Mouse (Mus musculus): ENCODE data around the gene Ptgir. TPM values are rescaled to one million over a fixed set of nuclear protein-coding genes. Genes with fewer than 3 reads are reported as not detected.
A peak's percentile ranks its signal among the peaks of the same experiment; 100 is the strongest.

The Ptgir gene
- polyA plus RNA-seq, 1 experiment from 2014 or later, result 0.43 TPM

DNA sequence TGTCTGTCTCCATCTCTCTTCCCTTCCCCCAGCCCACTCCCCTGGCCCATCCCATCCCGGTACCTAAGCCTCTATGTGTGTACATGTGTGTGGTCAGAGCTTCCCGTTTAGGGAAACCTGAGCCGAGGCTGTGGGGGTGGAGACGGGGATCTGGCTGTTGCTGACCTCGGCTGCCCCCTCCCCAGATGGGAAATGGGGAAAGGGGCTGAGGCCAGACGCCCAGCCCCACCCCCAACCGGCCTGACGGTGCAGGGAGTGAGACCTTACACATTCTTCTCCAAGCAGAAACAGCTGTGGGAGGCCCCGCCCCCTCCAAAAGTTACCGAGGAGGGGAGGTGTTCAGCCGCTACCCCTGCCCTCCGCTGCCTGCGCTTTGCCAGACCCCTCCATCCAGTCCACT lies 29.7 kb upstream of the Ptgir start:
- Histone ChIP-seq H3K4me2 (peak overlapping the region; percentile 80), H3K27ac (no peak overlapping the region), H3K4me3 (peak overlapping the region; percentile 68), H3K27me3 (replicated peaks) (no peaks in the 10 kb centered on the region), H3K9me3 (no peaks in the 10 kb centered on the region), H3K9ac (peak overlapping the region; percentile 72), H3K36me3 (replicated peaks) (no peaks in the 10 kb centered on the region), H3K4me1 (peaks cover 31% of the 10 kb centered on the region)
- no peak for ATAC-seq (replicated peaks)
- 4% methylated on average over 13 of the region's 13 CpGs for WGBS

DNA sequence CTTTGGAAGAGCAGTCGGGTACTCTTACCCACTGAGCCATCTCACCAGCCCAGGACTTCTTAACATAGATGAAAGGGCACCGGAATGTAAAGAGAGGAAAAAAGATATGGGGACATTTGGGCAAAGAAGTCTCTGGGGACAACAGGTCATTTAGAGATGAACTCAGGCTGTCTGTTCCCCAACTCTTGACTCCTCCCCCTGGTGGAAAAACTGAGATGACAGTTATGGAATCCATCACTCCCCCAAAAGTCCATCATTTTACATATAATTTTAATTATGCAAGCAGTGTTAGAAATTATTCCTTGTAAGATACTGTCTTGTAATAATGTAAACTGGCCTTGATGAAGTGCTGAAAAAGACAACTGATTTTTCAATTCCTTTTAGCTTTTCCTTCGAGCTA lies 28.6 kb upstream of the Ptgir start:
- H3K4me3 ChIP-seq, result no peak overlapping the region
- H3K4me1 ChIP-seq, result peaks cover 31% of the 10 kb centered on the region
- no peaks in the 10 kb centered on the region for H3K27me3 ChIP-seq (replicated peaks)
- no peaks in the 10 kb centered on the region for H3K9me3 ChIP-seq
- H3K9ac ChIP-seq, result no peak overlapping the region
- no peak overlapping the region for H3K27ac ChIP-seq
- 86% methylated on average over 3 of the region's 3 CpGs for WGBS
- H3K4me2 ChIP-seq, result no peak overlapping the region
- H3K36me3 ChIP-seq (replicated peaks), result no peaks in the 10 kb centered on the region
- ATAC-seq (replicated peaks), result no peak

DNA sequence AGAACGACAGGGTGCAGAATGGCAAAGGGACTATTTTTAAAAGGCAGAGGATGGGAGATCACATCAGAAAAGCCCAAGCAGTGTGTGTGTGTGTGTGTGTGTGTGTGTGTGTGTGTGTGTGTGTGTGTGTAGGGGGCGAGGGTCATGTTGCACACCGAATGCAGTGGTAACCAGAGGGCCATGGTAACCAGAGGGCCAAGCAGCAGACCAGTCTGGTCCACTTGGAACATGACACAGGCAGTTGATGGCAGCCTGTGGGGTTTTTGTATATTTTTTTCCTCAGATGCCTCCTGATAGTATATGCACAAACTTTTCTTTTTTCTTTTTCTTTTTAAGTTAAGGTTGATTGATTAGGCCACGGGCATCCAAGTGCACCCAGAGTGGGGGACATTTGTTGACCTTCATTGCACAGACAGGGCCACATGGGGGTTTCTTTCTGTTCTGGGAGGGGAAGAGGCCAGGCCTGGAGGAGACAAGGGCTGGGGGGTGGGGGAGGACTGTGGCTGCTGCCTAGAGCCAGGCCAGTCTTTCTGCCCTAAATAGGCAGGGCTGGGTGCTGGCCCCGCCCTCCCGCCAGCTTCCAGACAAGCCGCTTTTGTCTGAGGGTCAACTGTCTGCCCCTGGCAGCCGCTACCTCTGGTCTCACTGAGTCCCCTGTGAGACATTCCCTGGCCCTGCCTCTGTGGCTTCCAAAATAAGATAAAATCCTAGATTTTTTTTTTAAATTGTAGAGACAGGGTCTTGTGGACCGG lies 26.3 kb upstream of the Ptgir start:
- no peak overlapping the region for H3K27ac ChIP-seq
- H3K9me3 ChIP-seq, result no peaks in the 10 kb centered on the region
- no peak overlapping the region for H3K9ac ChIP-seq
- H3K27me3 ChIP-seq (replicated peaks), result peaks cover 18% of the 10 kb centered on the region
- H3K4me3 ChIP-seq, result no peak overlapping the region
- H3K4me1 ChIP-seq, result peaks cover 25% of the 10 kb centered on the region
- H3K36me3 ChIP-seq (replicated peaks), result 0 out of 2 replicates have a peak, but pooled peaks cover 5% of the 10 kb centered on the region
- ATAC-seq (replicated peaks), result no peak
- WGBS, result 25% methylated on average over 9 of the region's 9 CpGs
- no peak overlapping the region for H3K4me2 ChIP-seq

DNA sequence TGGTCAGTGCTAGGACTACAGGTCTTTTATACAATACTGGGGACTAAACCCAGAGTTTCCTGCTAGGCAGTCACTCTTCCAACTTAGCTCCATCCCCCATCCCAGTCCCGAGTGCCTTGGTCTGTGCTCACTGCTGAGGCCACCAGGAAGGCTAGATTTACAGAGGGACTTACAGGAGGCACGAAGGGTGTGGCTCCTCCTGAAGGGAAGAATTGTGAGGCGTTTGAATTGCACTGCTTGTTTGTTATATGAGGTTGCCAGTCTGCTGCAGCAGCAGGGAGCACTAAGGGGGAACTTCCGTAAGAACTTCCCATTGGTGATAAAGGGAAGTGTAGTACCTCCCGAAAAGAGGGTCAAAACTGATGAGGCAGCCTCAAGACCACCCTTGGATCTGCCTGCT lies 25.7 kb upstream of the Ptgir start:
- peaks cover 24% of the 10 kb centered on the region for H3K4me1 ChIP-seq
- no peak overlapping the region for H3K27ac ChIP-seq
- no peak overlapping the region for H3K9ac ChIP-seq
- WGBS, result 20% methylated on average over 5 of the region's 5 CpGs
- H3K36me3 ChIP-seq (replicated peaks), result 0 out of 2 replicates have a peak, but pooled peaks cover 5% of the 10 kb centered on the region
- H3K4me2 ChIP-seq, result no peak overlapping the region
- peaks cover 20% of the 10 kb centered on the region for H3K27me3 ChIP-seq (replicated peaks)
- no peaks in the 10 kb centered on the region for H3K9me3 ChIP-seq
- ATAC-seq (replicated peaks), result no peak
- no peak overlapping the region for H3K4me3 ChIP-seq

DNA sequence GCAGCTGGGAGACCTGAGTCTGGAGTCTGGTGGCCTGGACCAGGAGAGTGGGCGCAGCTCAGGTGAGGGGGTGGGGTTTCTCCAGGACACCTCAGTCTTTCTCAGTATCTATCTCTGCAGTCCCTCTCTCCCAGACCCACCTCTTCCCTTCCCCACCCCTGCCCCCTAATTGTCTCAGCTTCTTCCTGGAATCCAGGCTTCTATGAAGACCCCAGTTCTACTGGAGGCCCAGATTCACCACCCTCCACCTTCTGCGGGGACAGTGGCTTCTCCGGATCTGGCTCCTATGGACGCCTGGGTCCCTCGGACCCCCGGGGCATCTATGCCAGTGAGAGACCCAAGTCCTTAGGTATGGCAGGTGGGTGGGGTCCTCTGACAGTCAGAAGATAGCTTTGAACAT lies 23.1 kb upstream of the Ptgir start:
- Histone ChIP-seq H3K4me3 (no peak overlapping the region), H3K9ac (no peak overlapping the region), H3K27me3 (replicated peaks) (peaks cover 32% of the 10 kb centered on the region), H3K4me1 (peaks cover 7% of the 10 kb centered on the region; the same call in 1 of the 2 replicates), H3K9me3 (no peaks in the 10 kb centered on the region), H3K27ac (no peak overlapping the region), H3K36me3 (replicated peaks) (peaks cover 13% of the 10 kb centered on the region; the same call in 1 of the 2 replicates), H3K4me2 (no peak overlapping the region)
- ATAC-seq (replicated peaks), result no peak
- 95% methylated on average over 6 of the region's 6 CpGs for WGBS

GRCm38 (mm10) chr7:16884334-16884733 lies 22.0 kb upstream of the Ptgir start:
- peaks cover 7% of the 10 kb centered on the region; the same call in 1 of the 2 replicates for H3K4me1 ChIP-seq
- H3K4me2 ChIP-seq, result no peak overlapping the region
- no peak overlapping the region for H3K27ac ChIP-seq
- 51% methylated on average over 4 of the region's 4 CpGs for WGBS
- H3K4me3 ChIP-seq, result no peak overlapping the region
- ATAC-seq (replicated peaks), result no peak
- H3K36me3 ChIP-seq (replicated peaks), result peaks cover 13% of the 10 kb centered on the region; the same call in 1 of the 2 replicates
- H3K9ac ChIP-seq, result no peak overlapping the region
- no peaks in the 10 kb centered on the region for H3K9me3 ChIP-seq
- peaks cover 32% of the 10 kb centered on the region for H3K27me3 ChIP-seq (replicated peaks)

DNA sequence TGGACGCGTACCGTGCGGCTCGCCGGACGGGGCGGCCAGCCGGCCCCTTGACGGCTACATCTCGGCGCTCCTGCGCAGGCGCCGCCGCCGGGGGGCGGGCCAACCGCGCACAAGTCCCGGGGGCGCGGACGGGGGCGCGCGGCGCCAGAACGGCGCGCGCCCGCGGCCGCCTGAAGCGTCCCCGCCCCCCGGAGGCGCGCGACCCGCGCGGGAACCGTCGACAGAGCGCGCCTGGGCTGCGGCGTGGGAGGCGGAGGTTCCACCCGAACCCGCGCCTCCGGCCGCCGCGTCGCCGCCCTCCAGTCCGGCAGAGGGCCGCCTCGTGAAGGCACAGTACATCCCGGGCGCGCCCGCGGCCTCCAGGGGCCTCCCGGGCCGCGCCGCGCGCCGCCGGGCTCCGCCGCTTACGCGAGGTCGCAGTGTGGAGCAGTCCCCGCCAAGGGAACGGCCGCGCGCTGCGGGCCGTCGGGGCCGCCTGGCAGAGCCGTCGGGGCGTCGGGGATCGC lies 21.0 kb upstream of the Ptgir start:
- Histone ChIP-seq H3K27me3 (replicated peaks) (peaks cover 32% of the 10 kb centered on the region), H3K4me1 (peaks cover 3% of the 10 kb centered on the region; the same call in 1 of the 2 replicates), H3K4me3 (peak overlapping the region; percentile 12), H3K36me3 (replicated peaks) (peaks cover 13% of the 10 kb centered on the region; the same call in 1 of the 2 replicates), H3K9ac (no peak overlapping the region), H3K27ac (no peak overlapping the region), H3K9me3 (no peaks in the 10 kb centered on the region), H3K4me2 (no peak overlapping the region)
- 10% methylated on average over 66 of the region's 95 CpGs for WGBS
- peak; percentile 19; the same call in 1 of the 2 replicates for ATAC-seq (replicated peaks)

GRCm38 (mm10) chr7:16885905-16886304 lies 20.4 kb upstream of the Ptgir start:
- H3K4me3 ChIP-seq, result no peak overlapping the region
- peaks cover 32% of the 10 kb centered on the region for H3K27me3 ChIP-seq (replicated peaks)
- ATAC-seq (replicated peaks), result no peak
- H3K9me3 ChIP-seq, result no peaks in the 10 kb centered on the region
- 46% methylated on average over 59 of the region's 59 CpGs for WGBS
- 0 out of 2 replicates have a peak, but pooled peaks cover under 1% of the 10 kb centered on the region for H3K4me1 ChIP-seq
- no peak overlapping the region for H3K27ac ChIP-seq
- peaks cover 13% of the 10 kb centered on the region; the same call in 1 of the 2 replicates for H3K36me3 ChIP-seq (replicated peaks)
- H3K9ac ChIP-seq, result no peak overlapping the region
- no peak overlapping the region for H3K4me2 ChIP-seq

DNA sequence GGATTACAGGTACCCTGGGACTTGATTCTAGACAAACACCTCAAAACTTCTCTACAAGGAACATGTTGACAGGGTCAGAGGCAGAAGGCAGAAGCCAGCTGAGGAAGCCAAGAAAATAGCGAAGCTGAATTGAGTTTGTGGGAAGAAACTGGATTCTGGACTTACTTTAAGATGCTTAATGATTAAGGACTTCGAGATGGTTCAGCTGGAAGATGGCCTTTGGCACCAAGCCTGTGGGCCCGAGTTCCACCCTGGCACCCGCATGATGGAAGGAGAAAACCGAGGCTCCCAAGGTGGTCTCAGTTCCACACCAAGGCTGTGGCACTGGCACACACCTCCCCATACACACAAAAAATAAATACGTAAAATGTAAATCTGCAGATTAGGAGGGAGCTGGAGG lies 15.8 kb upstream of the Ptgir start:
- 37% methylated on average over 6 of the region's 6 CpGs for WGBS
- H3K4me1 ChIP-seq, result peaks cover 27% of the 10 kb centered on the region
- peaks cover 15% of the 10 kb centered on the region; the same call in 1 of the 2 replicates for H3K27me3 ChIP-seq (replicated peaks)
- H3K9me3 ChIP-seq, result no peaks in the 10 kb centered on the region
- no peak overlapping the region for H3K27ac ChIP-seq
- ATAC-seq (replicated peaks), result no peak
- peak overlapping the region; percentile 26; the same call in 1 of the 2 replicates for H3K4me2 ChIP-seq
- H3K36me3 ChIP-seq (replicated peaks), result peaks cover 7% of the 10 kb centered on the region; the same call in 1 of the 2 replicates
- no peak overlapping the region for H3K9ac ChIP-seq
- H3K4me3 ChIP-seq, result no peak overlapping the region

DNA sequence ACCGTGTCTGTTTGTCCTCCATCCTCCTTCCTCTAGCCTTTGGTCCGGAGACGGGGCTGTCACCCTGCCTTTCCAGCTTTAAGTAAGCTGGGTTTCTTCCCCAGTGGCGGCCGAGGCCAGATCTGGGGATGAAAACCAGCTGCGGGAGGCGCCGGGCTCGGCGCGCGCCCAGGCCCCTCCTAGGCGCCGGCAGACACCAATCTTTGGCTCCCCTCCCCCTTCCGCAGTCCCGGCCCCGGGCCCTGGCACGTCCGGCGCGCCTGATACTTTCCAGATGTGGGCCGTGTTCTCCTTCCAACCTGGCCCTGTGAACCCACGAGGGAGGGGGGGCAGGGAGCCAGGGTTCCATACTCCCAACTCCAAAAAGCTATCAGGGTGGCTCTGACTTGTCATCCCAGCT lies 15.3 kb upstream of the Ptgir start:
- H3K4me1 ChIP-seq, result peaks cover 27% of the 10 kb centered on the region
- H3K36me3 ChIP-seq (replicated peaks), result peaks cover 6% of the 10 kb centered on the region; the same call in 1 of the 2 replicates
- no peaks in the 10 kb centered on the region for H3K9me3 ChIP-seq
- no peak overlapping the region for H3K9ac ChIP-seq
- H3K27me3 ChIP-seq (replicated peaks), result peaks cover 11% of the 10 kb centered on the region; the same call in 1 of the 2 replicates
- WGBS, result 3% methylated on average over 23 of the region's 23 CpGs
- no peak overlapping the region for H3K27ac ChIP-seq
- no peak for ATAC-seq (replicated peaks)
- peak overlapping the region; percentile 26 for H3K4me2 ChIP-seq
- H3K4me3 ChIP-seq, result no peak overlapping the region

GRCm38 (mm10) chr7:16891641-16892351 lies 14.5 kb upstream of the Ptgir start, which contains the start of gene Gng8:
Gene Gng8 (plus strand): TSS chr7:16891786.
- H3K9me3 ChIP-seq, result no peaks in the 10 kb centered on the region
- 0 out of 2 replicates have a peak within 1 kb of the TSS, but pooled peaks have one; percentile 13 for H3K9ac ChIP-seq
- WGBS, result under 1% methylated on average over 30 of the region's 30 CpGs
- peaks cover 3% of the 10 kb centered on the region; the same call in 1 of the 2 replicates for H3K27me3 ChIP-seq (replicated peaks)
- H3K27ac ChIP-seq, result peak within 1 kb of the TSS; percentile 47; the same call in 1 of the 2 replicates
- ATAC-seq (replicated peaks), result peak; percentile 53
- no peaks in the 10 kb centered on the region for H3K36me3 ChIP-seq (replicated peaks)
- H3K4me1 ChIP-seq, result peaks cover 27% of the 10 kb centered on the region
- H3K4me2 ChIP-seq, result peak within 1 kb of the TSS; percentile 49
- peak within 1 kb of the TSS; percentile 21 for H3K4me3 ChIP-seq

DNA sequence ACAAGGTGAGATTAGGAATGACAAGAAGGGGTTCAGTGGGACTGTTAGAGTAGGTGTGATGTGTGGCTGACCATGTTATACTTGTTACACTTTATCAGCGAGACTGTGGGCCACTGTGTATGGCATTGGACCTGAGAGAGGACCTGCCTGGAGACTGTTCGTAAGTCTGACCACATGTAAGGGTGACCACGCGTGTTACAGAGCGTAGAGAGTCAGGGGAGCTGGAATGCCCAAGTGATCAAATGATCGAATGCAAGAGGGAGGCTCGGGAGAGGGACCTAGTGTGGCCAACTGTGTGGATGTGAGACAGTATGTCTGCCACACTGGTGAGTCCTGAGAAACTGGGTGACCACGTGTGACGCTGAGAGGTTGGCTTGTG lies 13.9 kb upstream of the Ptgir start:
- Histone ChIP-seq H3K4me3 (no peak overlapping the region), H3K36me3 (replicated peaks) (no peaks in the 10 kb centered on the region), H3K9ac (0 out of 2 replicates have a peak overlapping the region, but pooled peaks have one; percentile 13), H3K9me3 (no peaks in the 10 kb centered on the region), H3K4me1 (peaks cover 27% of the 10 kb centered on the region), H3K4me2 (peak overlapping the region; percentile 49), H3K27ac (no peak overlapping the region), H3K27me3 (replicated peaks) (peaks cover 3% of the 10 kb centered on the region; the same call in 1 of the 2 replicates)
- 39% methylated on average over 9 of the region's 9 CpGs for WGBS
- peak; percentile 31 for ATAC-seq (replicated peaks)
